Mouse (Mus musculus): ENCODE results near the gene Akap7. TPM values are rescaled to one million over a fixed set of nuclear protein-coding genes. Genes with fewer than 3 reads are reported as not detected.

Akap7 gene
- total and polyA plus RNA-seq, 3 experiments: 1.7 to 73.3 (median 70.3) TPM

GRCm38 (mm10) chr10:25297666-25298263 lies 9.9 kb downstream of the Akap7 start:
- peak; percentile 28 for DNase-seq

- peak; percentile 94 for DNase-seq
Observed at GRCm38 (mm10) chr10:25296657-25297369, 10.9 kb downstream of the Akap7 start.

GRCm38 (mm10) chr10:25296286-25296656 lies 11.4 kb downstream of the Akap7 start:
- DNase-seq: no peak

- no peak for DNase-seq
Observed at GRCm38 (mm10) chr10:25295836-25296235, 11.8 kb downstream of the Akap7 start.

GRCm38 (mm10) chr10:25294999-25295398 lies 12.7 kb downstream of the Akap7 start:
- DNase-seq: no peak

- no peak for DNase-seq
Observed at GRCm38 (mm10) chr10:25293796-25294195, 13.9 kb downstream of the Akap7 start.

- DNase-seq: peak; percentile 43
Observed at GRCm38 (mm10) chr10:25291053-25291452, 16.6 kb downstream of the Akap7 start.

GRCm38 (mm10) chr10:25285100-25285811 lies 22.4 kb downstream of the Akap7 start:
- DNase-seq: peak; percentile 39

GRCm38 (mm10) chr10:25284427-25285099 lies 23.1 kb downstream of the Akap7 start:
- DNase-seq: no peak

- no peak for DNase-seq
Observed at GRCm38 (mm10) chr10:25283397-25283796, 24.3 kb downstream of the Akap7 start.

- DNase-seq: no peak
Observed at GRCm38 (mm10) chr10:25280141-25280540, 27.5 kb downstream of the Akap7 start.

- no peak for DNase-seq
Observed at GRCm38 (mm10) chr10:25279406-25279805, 28.3 kb downstream of the Akap7 start.

GRCm38 (mm10) chr10:25275492-25275891 lies 32.2 kb downstream of the Akap7 start:
- DNase-seq: no peak

- DNase-seq: no peak
Observed at GRCm38 (mm10) chr10:25274621-25275330, 32.9 kb downstream of the Akap7 start.

GRCm38 (mm10) chr10:25273731-25274130 lies 33.9 kb downstream of the Akap7 start:
- DNase-seq: no peak

- DNase-seq: peak; percentile 47
Observed at GRCm38 (mm10) chr10:25271756-25272155, 35.9 kb downstream of the Akap7 start.

- DNase-seq: no peak
Observed at GRCm38 (mm10) chr10:25271207-25271606, 36.5 kb downstream of the Akap7 start.

- peak; percentile 42 for DNase-seq
Observed at GRCm38 (mm10) chr10:25268476-25269351, 39.0 kb downstream of the Akap7 start.

GRCm38 (mm10) chr10:25261176-25261575 lies 46.5 kb downstream of the Akap7 start:
- DNase-seq: no peak

GRCm38 (mm10) chr10:25260724-25261123 lies 46.9 kb downstream of the Akap7 start:
- no peak for DNase-seq

GRCm38 (mm10) chr10:25258171-25258570 lies 49.5 kb downstream of the Akap7 start:
- DNase-seq: no peak

Measured in adrenal gland, adult 2 months (tissue).